Mouse (Mus musculus) midbrain, embryonic 13.5 days (tissue): ENCODE measurements at regions not wholly inside any gene's neighbourhood (a gene's known extent, or its start where the extent isn't known, plus 50 kb on each side); places are given as distances from the start of the nearest gene placed in this dataset.
A peak's percentile ranks its signal among the peaks of the same experiment; 100 is the strongest.

Experiments
- ATAC-seq: fragments of 200-750 bp; cut with Nextera tagmentation; 2 replicates; pipeline ENCODE4 v1.8.0; 2017; ENCODE audit warnings: mild to moderate bottlenecking, moderate TSS enrichment, moderate library complexity
- H3K27ac ChIP-seq: fragments of 300-500 bp; sonication (generic); 2 replicates; pipeline ENCODE4 v1.5.1; 2015; ENCODE audit warnings: inconsistent platforms, mild to moderate bottlenecking, moderate library complexity
- H3K27me3 ChIP-seq: fragments of 300-500 bp; sonication (generic); 2 replicates; pipeline ENCODE4 v1.6.1; 2015; ENCODE audit warnings: mild to moderate bottlenecking, inconsistent platforms
- H3K36me3 ChIP-seq: fragments of 300-500 bp; sonication (generic); 2 replicates; pipeline ENCODE4 v1.6.1; 2015; ENCODE audit warnings: mild to moderate bottlenecking, inconsistent platforms
- H3K4me1 ChIP-seq: fragments of 300-500 bp; sonication (generic); replicated peaks from 2 replicates; pipeline ENCODE4 v1.6.1; 2015; ENCODE audit warnings: inconsistent platforms
- H3K4me2 ChIP-seq: fragments of 300-500 bp; sonication (generic); replicated peaks from 2 replicates; pipeline ENCODE4 v1.6.1; 2015; ENCODE audit warnings: moderate library complexity, mild to moderate bottlenecking, inconsistent platforms
- H3K4me3 ChIP-seq: fragments of 300-500 bp; sonication (generic); replicated peaks from 2 replicates; pipeline ENCODE4 v1.5.1; 2015; ENCODE audit warnings: mild to moderate bottlenecking, inconsistent platforms
- H3K9ac ChIP-seq: fragments of 300-500 bp; sonication (generic); replicated peaks from 2 replicates; pipeline ENCODE4 v1.6.1; 2015; ENCODE audit warnings: mild to moderate bottlenecking, inconsistent platforms
- H3K9me3 ChIP-seq: fragments of 300-500 bp; sonication (generic); 2 replicates; pipeline ENCODE4 v1.6.1; 2016; ENCODE audit warnings: mild to moderate bottlenecking, inconsistent platforms
- WGBS: fragments of 180-500 bp; shearing (Covaris S2); methylation state at CpG from one replicate; pipeline ENCODE4 v1.1.7; 2015; 5-methylcytosine and 5-hydroxymethylcytosine counted together

GRCm38 (mm10) chr5:73851501-73851900 is 200.3 kb downstream of the Spata18 start:
- no peaks in the 10 kb centered on the region for H3K9me3 ChIP-seq
- no peak overlapping the region for H3K4me2 ChIP-seq
- no peaks in the 10 kb centered on the region for H3K36me3 ChIP-seq
- H3K27me3 ChIP-seq = 0 out of 2 replicates have a peak, but pooled peaks cover 11% of the 10 kb centered on the region
- H3K4me3 ChIP-seq = no peak overlapping the region
- WGBS = 45% methylated on average over 2 of the region's 2 CpGs
- H3K27ac ChIP-seq = no peak overlapping the region
- ATAC-seq = no peak
- 0 out of 2 replicates have a peak, but pooled peaks cover 3% of the 10 kb centered on the region for H3K4me1 ChIP-seq
- no peak overlapping the region for H3K9ac ChIP-seq

- peak; percentile 94 for ATAC-seq
- no peaks in the 10 kb centered on the region for H3K9me3 ChIP-seq
- 0 out of 2 replicates have a peak, but pooled peaks cover 3% of the 10 kb centered on the region for H3K4me1 ChIP-seq
- H3K4me2 ChIP-seq = peak overlapping the region; percentile 12; the same call in 1 of the 2 replicates
- H3K4me3 ChIP-seq = no peak overlapping the region
- H3K27me3 ChIP-seq = 0 out of 2 replicates have a peak, but pooled peaks cover 11% of the 10 kb centered on the region
- H3K27ac ChIP-seq = no peak overlapping the region
- 48% methylated on average over 22 of the region's 22 CpGs for WGBS
- H3K9ac ChIP-seq = no peak overlapping the region
- H3K36me3 ChIP-seq = no peaks in the 10 kb centered on the region
Observed at GRCm38 (mm10) chr5:73854025-73854773, 203.0 kb downstream of the Spata18 start.

- 82% methylated on average over 18 of the region's 18 CpGs for WGBS
- no peak overlapping the region for H3K9ac ChIP-seq
- no peak for ATAC-seq
- H3K9me3 ChIP-seq = no peaks in the 10 kb centered on the region
- 0 out of 2 replicates have a peak, but pooled peaks cover 3% of the 10 kb centered on the region for H3K4me1 ChIP-seq
- no peak overlapping the region for H3K4me2 ChIP-seq
- H3K4me3 ChIP-seq = no peak overlapping the region
- no peaks in the 10 kb centered on the region for H3K36me3 ChIP-seq
- H3K27ac ChIP-seq = no peak overlapping the region
- 0 out of 2 replicates have a peak, but pooled peaks cover 11% of the 10 kb centered on the region for H3K27me3 ChIP-seq
Observed at GRCm38 (mm10) chr5:73854774-73855371, 203.7 kb downstream of the Spata18 start.

GRCm38 (mm10) chr5:73859320-73859719 is 208.1 kb downstream of the Spata18 start:
- Histone ChIP-seq H3K27ac (no peak overlapping the region), H3K9me3 (no peaks in the 10 kb centered on the region), H3K4me1 (0 out of 2 replicates have a peak, but pooled peaks cover under 1% of the 10 kb centered on the region), H3K4me2 (no peak overlapping the region), H3K36me3 (no peaks in the 10 kb centered on the region), H3K9ac (no peak overlapping the region), H3K4me3 (no peak overlapping the region), H3K27me3 (no peaks in the 10 kb centered on the region)
- 86% methylated on average over 1 of the region's 1 CpGs for WGBS
- ATAC-seq = no peak

- WGBS = 79% methylated on average over 9 of the region's 9 CpGs
Observed at GRCm38 (mm10) chr5:73864138-73864761, 204.0 kb downstream of the Usp46 start.

GRCm38 (mm10) chr5:73872641-73873421 is 195.4 kb downstream of the Usp46 start:
- H3K9ac ChIP-seq = no peak overlapping the region
- ATAC-seq = no peak
- no peak overlapping the region for H3K4me2 ChIP-seq
- no peaks in the 10 kb centered on the region for H3K9me3 ChIP-seq
- H3K27ac ChIP-seq = no peak overlapping the region
- H3K36me3 ChIP-seq = no peaks in the 10 kb centered on the region
- no peaks in the 10 kb centered on the region for H3K4me1 ChIP-seq
- H3K27me3 ChIP-seq = no peaks in the 10 kb centered on the region
- H3K4me3 ChIP-seq = no peak overlapping the region
- 84% methylated on average over 9 of the region's 9 CpGs for WGBS

More at GRCm38 (mm10) chr5:73864138-73864761, 204.0 kb downstream of the Usp46 start:
- H3K9ac ChIP-seq = no peak overlapping the region
- H3K27me3 ChIP-seq = no peaks in the 10 kb centered on the region
- ATAC-seq = no peak
- no peaks in the 10 kb centered on the region for H3K4me1 ChIP-seq
- H3K27ac ChIP-seq = no peak overlapping the region
- no peak overlapping the region for H3K4me2 ChIP-seq
- no peaks in the 10 kb centered on the region for H3K36me3 ChIP-seq
- no peak overlapping the region for H3K4me3 ChIP-seq
- no peaks in the 10 kb centered on the region for H3K9me3 ChIP-seq

GRCm38 (mm10) chr5:73874770-73875169 is 193.5 kb downstream of the Usp46 start:
- H3K4me1 ChIP-seq = no peaks in the 10 kb centered on the region
- no peak overlapping the region for H3K4me2 ChIP-seq
- no peak overlapping the region for H3K4me3 ChIP-seq
- WGBS = 79% methylated on average over 1 of the region's 1 CpGs
- no peak for ATAC-seq
- H3K36me3 ChIP-seq = no peaks in the 10 kb centered on the region
- H3K27me3 ChIP-seq = no peaks in the 10 kb centered on the region
- no peak overlapping the region for H3K9ac ChIP-seq
- no peak overlapping the region for H3K27ac ChIP-seq
- no peaks in the 10 kb centered on the region for H3K9me3 ChIP-seq

GRCm38 (mm10) chr5:73875847-73876246 is 192.4 kb downstream of the Usp46 start:
- Histone ChIP-seq H3K9me3 (no peaks in the 10 kb centered on the region), H3K4me1 (no peaks in the 10 kb centered on the region), H3K27ac (no peak overlapping the region), H3K36me3 (no peaks in the 10 kb centered on the region), H3K4me3 (no peak overlapping the region), H3K9ac (no peak overlapping the region), H3K27me3 (no peaks in the 10 kb centered on the region), H3K4me2 (no peak overlapping the region)
- no peak for ATAC-seq
- 80% methylated on average over 3 of the region's 3 CpGs for WGBS

GRCm38 (mm10) chr5:73880936-73881335 is 187.3 kb downstream of the Usp46 start:
- Histone ChIP-seq H3K27me3 (no peaks in the 10 kb centered on the region), H3K9me3 (no peaks in the 10 kb centered on the region), H3K4me2 (no peak overlapping the region), H3K4me3 (no peak overlapping the region), H3K36me3 (no peaks in the 10 kb centered on the region), H3K9ac (no peak overlapping the region), H3K4me1 (no peaks in the 10 kb centered on the region), H3K27ac (no peak overlapping the region)
- WGBS = 89% methylated on average over 3 of the region's 3 CpGs
- ATAC-seq = no peak

GRCm38 (mm10) chr5:73881941-73882340 is 186.3 kb downstream of the Usp46 start:
- Histone ChIP-seq H3K4me3 (no peak overlapping the region), H3K9me3 (no peaks in the 10 kb centered on the region), H3K9ac (no peak overlapping the region), H3K4me2 (no peak overlapping the region), H3K4me1 (no peaks in the 10 kb centered on the region), H3K27ac (no peak overlapping the region), H3K36me3 (no peaks in the 10 kb centered on the region), H3K27me3 (no peaks in the 10 kb centered on the region)
- no peak for ATAC-seq
- 88% methylated on average over 5 of the region's 5 CpGs for WGBS

GRCm38 (mm10) chr5:73884998-73885397 is 183.2 kb downstream of the Usp46 start:
- no peaks in the 10 kb centered on the region for H3K9me3 ChIP-seq
- no peaks in the 10 kb centered on the region for H3K27me3 ChIP-seq
- H3K27ac ChIP-seq = no peak overlapping the region
- no peak overlapping the region for H3K4me2 ChIP-seq
- no peak overlapping the region for H3K9ac ChIP-seq
- H3K36me3 ChIP-seq = no peaks in the 10 kb centered on the region
- 55% methylated on average over 12 of the region's 12 CpGs for WGBS
- no peaks in the 10 kb centered on the region for H3K4me1 ChIP-seq
- no peak for ATAC-seq
- no peak overlapping the region for H3K4me3 ChIP-seq
